Mouse (Mus musculus) frontal cortex, postnatal 10 days (tissue): Measurements from ENCODE around the gene Immp2l.
"Not testable (repeated sequence)": the region's sequence is repeated elsewhere in the genome, so short reads cannot be mapped to it uniquely, and the experiment has no call there.

ENCODE experiments used
- DNase-seq, 2 experiments: peaks; one replicate each; pipeline ENCODE4 v3.0.0; 2022; ENCODE audit warnings: low spot score in 2 of 2, mixed read lengths in 1 of 2

Gene Immp2l

DNA sequence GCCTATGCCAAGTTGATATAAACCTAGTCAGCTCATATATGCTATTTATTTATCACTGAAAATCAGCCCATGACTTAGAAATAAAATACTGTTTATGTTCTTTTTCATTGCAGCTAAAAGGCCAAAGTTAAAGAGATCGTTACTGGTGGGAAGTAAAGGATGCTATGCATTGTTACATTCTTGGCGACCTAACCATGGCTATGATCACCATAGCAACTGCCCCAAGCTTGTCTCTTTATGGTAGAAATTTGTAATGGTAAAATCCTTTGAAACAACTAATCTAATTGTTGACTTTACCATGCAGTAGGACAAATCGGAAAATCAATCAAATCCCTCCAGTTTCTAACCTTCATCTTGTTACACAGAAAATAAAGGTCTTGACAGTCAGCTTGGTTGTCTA, 644.4 kb downstream of the Immp2l start:
- no peak for DNase-seq

DNA sequence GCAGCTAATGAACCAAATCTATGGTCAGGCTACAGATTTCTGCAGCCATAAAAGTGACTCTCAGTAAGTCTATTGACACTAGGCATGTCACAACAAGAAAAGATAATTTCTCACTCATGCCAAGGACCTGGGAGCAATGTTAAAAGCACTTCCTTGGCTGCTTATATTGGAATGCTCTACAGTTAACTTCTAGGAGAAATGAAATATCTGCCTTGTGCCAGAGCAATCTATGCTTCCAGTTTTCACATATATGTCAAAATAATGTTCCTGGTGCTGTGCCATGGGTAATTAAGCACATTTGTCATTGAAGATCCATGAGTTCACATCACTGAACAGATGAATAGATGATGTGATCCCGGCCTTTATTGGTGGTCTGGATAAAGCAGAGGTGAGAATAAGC, 645.6 kb downstream of the Immp2l start:
- no peak for DNase-seq

DNA sequence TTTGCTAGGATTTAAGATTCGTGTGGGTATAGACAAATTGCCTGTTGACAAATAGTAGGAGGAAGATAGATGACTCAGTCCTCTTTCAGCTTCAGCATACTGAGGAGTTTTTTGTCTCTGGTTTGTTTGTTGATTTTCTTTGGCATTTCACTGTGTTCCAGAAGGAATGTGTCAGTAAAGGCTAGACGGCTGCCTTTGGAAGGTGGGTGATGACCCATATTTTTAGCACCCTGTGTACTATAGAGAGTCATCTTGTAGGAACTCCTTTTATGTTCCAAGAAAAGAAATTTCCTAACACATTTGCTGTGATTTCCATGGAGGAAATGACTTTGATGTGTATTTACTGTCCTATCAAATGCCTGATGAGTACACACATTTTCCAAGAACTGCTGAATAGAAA, 651.0 kb downstream of the Immp2l start:
- DNase-seq = no peak

DNA sequence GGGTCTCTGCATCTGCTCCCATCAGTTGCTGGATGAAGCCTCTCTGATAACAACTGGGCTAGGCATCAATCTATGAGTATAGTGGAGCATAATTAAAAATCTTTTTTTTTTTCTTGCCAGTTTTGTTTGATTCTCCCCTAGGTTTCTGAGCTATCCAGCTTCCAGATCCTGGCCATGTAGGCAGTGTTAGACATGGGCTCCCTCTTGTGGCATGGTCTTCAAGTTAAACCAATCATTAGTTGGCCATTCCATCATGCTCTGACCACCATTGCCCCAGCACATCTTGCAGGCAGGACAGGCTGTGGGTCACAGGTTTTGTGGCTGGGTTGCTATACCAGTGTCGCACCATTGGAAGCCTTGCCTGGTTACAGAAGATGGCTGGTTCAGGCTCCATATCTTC, 656.3 kb downstream of the Immp2l start:
- DNase-seq = no peak

DNA sequence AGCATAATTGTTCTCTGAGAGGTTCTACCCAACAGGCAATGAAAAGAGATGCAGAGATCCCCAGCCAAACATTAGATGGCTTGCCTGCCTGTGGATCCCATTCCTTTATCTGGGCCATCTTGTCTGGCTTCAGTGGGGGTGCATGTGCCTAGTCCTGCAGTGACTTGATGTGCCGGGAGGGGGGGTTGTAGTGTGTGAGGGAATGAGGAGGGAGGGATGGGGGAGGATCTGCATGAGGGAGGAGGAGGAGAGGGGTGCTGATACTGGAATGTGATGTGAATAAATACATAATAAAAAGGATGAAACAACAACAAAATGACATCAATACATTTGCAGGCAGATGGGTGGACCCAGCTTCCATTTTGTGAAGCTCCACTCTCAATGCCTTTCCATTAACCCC, 658.3 kb downstream of the Immp2l start:
- DNase-seq = no peak

DNA sequence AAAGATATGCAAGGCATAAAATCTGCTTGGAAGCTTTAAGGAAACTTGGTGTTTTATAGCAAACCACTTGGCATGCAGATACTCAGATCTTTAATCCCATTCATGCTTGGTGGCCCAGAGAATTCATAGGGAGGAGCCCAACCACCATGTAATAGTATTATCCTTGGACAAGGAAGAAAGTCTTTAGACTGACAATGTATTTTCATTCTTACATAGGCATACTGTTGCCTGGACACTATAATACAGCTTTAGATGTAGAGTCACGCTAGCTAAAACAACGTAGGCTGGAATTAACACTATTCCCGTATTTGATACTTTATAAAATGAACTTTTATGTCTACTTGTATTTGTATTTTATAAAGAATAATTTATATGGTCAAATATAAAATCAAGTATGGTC, 665.9 kb downstream of the Immp2l start:
- no peak for DNase-seq

DNA sequence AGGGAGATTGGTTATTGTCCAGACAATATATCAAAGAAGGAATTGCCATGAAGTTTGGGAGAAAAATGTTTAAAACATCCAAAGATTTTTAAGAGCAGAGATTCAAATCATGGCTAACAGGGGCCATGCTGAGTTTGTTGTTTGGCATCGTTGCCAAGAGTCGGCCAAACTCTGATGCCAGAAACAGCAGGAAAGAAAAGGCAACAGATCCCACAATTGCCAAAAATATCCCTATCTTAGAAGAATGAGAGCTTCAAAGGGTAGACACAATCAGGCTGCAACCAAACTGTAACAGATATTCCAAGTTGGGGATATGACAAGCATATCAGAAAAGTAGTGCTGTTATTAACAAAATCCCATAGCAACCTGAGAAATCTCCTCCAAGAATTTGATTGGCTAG, 686.7 kb downstream of the Immp2l start:
- no peak for DNase-seq

DNA sequence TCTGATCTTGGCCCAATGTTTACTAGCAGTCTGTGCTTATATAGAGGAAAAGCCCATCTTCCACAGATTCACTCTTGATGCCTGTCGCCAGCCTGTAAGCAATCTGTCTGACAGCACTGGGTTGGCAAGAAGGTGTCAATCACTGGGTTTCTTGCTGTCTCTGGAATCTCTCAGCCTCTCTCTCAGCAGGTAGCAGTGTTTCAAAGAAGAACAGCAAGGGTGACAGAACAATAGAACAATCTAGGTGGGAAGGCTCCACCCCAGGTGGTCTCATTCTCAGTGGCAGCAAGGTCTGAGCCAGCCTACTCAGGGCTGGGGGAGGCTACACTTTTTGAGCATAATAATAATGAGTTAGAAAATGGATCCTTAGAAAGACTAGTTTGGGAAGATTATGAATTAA, 693.1 kb downstream of the Immp2l start:
- no peak for DNase-seq

DNA sequence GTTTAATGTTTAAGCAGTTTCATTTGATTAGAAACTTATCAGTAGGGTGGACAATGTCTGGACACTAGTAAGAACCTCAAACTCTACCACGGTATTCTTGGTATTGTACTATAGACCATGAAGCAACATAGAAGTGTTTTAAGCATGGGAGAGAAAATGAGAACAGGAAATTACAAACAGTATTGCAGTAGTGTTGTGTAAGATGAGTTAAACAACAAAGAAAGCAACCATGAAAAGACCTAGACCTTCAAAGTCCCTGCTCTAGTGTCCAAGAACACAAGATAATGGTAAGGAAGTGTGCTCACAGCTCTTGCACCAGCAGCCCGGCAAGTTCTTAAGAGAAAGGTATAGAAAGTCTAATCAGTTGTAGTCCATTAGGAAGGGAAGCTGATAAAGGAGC, 700.7 kb downstream of the Immp2l start:
- DNase-seq = no peak

DNA sequence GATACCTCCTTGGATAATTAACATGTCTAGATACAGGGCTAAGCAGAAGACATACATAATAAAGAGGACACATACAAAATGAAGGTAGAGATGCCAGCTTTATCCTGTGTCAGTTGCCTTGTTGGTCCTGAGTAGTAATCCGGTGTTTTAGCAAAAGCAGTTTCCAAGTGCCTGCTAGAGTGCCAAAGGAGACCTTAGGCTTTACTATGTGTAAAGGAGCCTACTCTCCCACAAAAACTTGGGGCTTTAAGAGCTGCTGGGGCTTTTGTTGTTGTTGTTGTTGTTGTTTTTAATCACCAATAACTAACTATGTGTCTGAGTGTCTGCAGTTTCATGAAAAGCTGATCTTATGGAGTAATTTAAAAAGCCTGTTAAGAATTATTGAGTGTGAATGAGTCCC, 702.8 kb downstream of the Immp2l start:
- no peak for DNase-seq

DNA sequence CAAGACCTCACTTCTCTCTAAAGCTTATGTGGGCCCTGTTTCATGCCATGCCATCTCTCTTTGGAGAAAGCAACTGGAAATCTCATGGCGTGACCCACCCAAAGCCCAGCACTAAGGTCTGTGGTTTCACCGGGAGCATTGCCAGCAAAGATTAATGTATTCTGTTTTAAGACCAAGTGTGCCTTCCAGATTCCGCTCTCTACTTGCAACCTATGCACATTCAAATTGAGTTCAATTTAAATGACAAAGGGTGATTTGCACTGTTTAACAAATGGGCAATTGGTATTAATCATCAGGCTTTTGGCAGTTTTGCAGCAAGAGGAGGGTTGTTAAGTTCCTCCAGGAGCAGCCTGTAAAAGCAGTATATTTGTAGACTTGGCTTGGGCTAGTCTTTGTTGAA, 703.3 kb downstream of the Immp2l start:
- no peak for DNase-seq

DNA sequence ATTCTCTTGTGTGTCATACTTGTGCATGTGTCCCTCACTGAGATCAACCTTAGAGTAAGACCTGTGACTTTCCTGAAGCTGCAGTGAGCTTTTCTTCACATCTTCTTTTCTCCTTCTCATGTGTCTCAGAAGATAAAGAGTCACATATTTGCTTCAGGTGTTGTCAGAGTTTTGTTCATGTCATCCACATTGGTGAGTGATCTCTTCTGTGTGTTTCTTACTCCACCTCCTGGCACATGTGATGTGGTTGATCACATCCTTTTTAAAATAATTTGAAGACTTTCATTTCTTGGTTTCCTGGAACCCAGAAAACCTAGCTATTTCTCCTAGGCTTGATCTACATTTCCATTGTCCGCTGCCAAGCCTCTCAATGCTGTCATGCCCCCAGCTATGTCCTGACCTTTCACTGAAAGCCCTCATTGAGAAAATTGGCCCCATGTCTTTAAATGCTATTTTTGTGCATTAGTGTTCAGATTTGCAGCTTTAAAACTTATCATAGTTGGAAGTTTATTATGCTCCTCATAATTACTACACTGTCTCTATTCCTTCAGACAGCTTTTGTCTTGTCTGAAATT, 704.0 kb downstream of the Immp2l start:
- DNase-seq = no peak

DNA sequence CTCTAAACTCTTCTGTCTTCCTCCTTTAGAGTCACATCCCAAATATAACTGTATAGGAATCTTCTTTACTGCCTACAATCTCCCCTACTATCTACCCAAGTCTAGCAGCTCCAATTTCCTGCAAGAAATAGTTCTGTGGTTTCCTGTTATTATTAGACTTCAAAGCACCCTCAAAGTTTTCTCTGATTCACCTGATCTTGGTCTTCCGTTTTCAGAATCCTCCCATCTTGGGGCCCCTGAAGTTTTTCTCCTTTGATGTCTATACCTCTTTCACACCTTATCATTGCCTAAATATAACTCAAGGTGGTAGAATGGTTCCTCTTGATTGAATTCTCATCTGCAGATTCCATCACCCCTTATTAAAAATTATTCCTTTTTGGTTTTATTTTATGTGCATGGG, 704.6 kb downstream of the Immp2l start:
- no peak for DNase-seq

DNA sequence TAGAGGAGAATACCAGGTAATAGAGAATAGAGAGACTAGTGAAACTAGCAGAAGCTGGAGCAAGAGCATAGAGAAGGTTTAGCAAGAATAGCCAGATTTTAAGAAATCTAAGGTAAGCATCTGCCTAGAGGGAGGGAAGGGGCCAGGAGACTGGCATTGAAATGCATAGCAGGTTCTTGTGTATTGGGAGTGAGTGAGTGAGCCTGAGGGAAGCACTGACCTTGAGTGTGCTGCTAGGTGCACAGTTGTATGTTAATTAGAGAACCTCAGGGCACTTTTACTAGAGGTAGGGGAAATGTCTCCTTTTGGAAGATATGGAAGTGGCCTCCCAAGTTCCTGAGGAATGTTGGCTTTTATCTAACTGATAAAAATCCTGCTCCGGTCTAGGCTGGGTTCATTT, 705.9 kb downstream of the Immp2l start:
- DNase-seq = no peak

DNA sequence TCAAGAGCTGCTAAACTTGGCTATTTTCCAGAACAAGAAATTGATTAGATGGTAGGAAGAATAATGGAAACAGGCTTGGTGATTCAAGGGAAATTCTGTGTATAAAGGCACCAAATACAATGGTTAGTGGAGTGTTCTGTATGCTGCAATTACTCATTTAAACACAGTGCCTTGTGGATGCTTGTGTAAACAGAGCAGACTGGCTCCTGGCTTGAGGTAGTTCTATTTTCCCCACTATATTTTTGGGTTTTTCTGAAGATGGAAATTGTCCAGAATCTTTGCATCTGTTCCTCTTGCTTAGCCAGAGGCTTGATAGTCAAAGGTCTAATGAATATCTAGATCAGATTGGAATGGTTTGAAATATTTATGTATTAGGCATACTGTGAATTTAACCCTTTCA, 709.3 kb downstream of the Immp2l start:
- no peak for DNase-seq

DNA sequence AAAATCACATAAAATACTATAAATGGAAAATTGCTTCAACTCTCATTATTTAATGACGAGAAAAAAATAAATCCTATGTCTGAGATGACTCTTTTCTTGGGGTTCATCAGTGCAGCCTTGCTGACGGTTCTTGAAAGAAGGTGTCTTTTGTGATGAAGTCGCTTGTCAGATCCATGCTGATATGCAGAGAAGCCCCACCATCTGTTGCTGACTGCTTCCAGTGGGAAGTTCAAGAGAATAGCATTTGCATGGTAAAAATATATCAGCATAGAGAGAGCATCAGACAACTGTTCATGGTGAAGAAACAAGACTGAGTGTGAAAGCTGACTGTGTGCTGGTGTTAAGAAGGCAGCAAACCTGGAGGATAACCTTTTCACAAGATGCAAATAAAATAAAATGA, 719.0 kb downstream of the Immp2l start:
- no peak for DNase-seq

DNA sequence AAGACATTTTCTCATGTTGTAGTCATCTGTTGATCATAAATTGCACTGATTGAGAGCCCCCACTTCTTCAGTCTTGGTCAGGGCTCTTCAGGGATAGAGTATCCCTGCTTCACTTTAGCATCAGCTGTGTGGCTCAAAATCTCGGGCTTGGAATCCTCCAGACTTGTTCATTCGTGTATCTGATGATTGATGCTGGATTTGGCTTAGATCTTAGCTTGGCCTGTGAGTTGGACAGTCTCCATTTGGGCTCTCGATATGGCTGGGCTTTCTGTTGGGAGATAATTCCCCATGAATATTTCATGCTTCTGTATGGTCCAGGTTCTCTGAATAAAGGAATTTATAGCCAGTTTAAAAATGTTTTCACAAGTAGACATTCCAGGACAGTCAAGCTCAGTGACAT, 739.5 kb downstream of the Immp2l start:
- DNase-seq = no peak

DNA sequence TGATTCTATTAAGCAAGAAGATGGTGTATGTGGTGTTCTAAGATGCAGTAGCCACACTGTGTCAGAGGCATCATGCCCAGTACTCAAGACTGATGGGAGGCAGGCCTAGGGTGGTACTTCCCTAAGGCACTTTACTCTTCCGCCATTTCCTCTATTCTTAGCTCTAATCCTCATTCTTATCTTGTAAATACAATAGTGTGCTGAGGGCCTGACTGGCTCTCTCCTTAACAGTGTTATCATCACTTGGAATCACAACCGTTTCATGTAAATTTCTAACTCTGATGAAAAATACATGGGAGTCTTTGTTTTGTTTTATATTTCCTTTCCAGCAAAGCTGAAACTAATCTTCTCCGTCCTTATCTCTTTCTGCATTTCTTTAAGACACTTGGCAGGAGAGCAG, 750.1 kb downstream of the Immp2l start:
- no peak for DNase-seq

DNA sequence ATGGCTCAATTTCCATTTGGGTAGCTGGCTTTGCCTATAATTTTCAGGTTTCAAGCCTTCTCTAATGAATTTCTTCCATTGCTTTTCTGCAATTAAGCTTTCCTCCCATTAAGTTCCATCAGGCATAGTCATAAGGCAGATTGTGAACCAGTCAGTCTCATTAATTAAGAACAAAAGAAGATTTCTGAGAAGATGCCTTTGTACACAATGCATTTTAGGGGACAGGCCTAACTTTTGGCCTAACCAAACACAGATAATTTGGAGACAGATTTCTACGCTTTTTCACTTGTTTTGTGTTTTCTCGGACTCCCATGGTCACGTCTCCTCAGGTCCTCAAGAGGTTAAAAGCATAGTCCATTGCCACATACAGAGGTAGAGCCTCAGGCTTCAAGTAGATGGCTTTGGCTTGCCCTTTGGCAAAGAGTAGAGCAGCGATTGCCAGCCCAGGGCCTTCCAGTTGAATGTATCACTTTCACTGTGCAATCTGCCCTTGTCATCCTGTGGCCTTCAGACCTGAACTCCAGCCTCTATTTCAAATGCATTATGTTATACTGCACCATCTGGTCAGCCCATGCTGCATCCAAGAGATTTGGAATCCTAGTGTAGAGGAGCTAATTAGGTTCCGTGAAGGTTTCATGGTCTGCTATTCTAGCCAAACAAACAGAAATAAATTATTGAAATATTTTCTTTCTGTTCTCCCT, 750.9 kb downstream of the Immp2l start:
- no peak for DNase-seq

DNA sequence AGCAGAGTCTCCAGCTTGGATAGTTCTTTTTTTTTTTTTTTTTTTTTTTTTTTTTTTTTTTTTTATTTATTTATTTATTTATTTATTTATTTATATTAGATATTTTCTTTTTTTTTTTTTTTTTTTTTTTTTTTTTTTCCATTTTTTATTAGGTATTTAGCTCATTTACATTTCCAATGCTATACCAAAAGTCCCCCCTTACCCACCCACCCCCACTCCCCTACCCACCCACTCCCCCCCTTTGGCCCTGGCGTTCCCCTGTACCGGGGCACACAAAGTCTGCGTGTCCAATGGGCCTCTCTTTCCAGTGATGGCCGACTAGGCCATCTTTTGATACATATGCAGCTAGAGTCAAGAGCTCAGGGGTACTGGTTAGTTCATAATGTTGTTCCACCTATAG, 753.9 kb downstream of the Immp2l start:
- not testable (repeated sequence) for DNase-seq

DNA sequence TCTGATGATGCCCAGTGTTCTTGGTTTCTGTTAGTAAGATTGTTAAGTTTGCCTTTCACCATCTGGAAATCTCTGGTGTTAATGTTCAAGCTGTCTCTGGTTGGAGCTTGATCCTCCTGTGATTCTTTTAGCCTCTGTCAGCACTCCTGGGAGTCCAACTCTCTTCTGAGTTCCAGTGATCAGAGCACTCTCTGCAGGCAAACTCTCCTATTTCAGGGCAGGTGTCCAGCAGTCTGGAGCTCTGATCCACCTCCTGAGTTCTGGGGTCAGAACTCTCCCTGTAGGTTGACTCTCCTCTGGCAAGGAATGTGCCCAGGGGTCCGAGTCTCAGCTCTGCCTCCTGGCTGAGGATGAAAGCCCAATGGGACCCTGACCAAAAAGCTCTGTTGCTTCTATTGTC, 769.8 kb downstream of the Immp2l start:
- DNase-seq = not testable (repeated sequence)

DNA sequence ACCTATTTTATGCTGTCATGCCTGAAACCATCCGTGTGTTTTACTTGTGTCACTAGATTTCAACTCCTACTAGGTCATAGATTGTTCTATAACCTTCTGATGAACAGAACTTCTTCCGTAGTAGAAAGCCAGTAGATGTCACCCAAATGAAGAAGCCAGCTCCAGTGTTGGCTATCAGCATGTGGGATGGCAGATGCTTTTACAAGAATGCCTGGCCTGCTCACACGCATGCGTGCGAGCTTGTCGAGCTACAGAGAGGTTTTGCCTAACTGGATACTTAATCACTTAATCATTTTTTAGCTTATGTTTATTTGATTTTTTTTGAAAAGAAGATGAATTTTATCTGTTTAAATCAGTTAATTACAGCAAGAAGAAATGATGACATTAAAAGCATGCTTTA, 805.6 kb downstream of the Immp2l start:
- no peak for DNase-seq

DNA sequence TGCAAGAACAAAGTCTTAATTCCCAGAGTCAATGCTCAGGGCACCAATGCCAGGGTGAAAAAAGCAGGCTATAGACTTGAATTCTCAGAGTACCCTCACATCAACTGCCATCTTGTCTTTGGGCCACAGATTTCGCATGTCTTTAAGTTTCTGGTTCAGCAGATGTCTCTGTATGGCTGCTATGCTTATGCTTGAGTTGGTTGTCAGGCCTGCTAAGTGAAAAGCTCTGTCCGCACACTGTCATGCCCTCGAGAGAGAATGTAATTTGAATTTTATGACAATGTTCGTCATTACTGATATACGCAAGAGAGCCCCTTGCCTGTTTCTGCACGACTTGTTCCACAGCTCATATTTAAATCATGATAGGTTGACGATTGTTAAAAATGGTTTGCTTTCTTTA, 807.8 kb downstream of the Immp2l start:
- DNase-seq = no peak

DNA sequence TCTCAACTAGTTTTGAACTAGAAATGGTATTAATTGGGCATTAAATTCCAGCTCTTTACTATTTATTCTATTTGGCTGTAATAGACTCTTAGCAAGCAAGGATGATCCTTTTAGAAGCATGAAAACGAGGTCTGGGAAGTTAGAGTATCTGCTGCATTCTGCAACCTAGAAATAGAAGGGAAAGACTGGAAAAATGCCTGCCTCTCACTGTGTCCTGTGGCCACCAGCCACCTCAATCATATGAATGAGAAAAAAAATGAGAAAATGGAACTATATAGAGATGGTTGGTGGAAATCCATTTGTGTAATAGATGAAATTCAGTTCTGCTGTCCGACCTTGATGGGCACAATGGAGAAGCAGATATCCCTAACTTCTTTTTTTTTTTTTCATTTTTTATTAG, 810.8 kb downstream of the Immp2l start:
- no peak for DNase-seq
